Mouse (Mus musculus) neural tube, embryonic 15.5 days (tissue): ENCODE measurements around the gene Pnma5. TPM values are rescaled to one million over a fixed set of nuclear protein-coding genes. Genes with fewer than 3 reads are reported as not detected.

ENCODE experiments used
- microRNA counts: library from miRNA; unstranded; fragments of <30 nt; microRNA quantifications from one replicate; lab custom pipeline; 2016
- microRNA-seq: library from miRNA; unstranded; fragments of <30 nt; microRNA quantifications from one replicate; pipeline ENCODE4, GENCODE M21; 2017
- polyA plus RNA-seq: library from polyadenylated mRNA; unstranded; fragments of >200 nt; fragmentation: Nextera tagmentation; extraction: Ambion mirVana; gene quantifications from 2 replicates; pipeline ENCODE4 v1.2.1, GENCODE M21; 2015

Pnma5 gene
- polyA plus RNA-seq, 1 experiment from 2014 or later: 0.23 TPM

MicroRNA genes within 50 kb of the gene (microRNA counts, 519-probe panel; counts per million panel counts)
- 1,819 counts per million, percentile 32 among the panel's probes with 10 or more counts for microRNA mmu-miR-2137 (lab: Ali Mortazavi, UCI)

Small RNA genes lying within 50 kb of the gene (microRNA-seq; reads per million reads assigned to microRNA genes)
- gene Mir2137: 1.0 reads per million

Other genes starting within 250 kb of the Pnma5 start
- 3.4 and 4.0 TPM in 2 replicates for gene Gabrq, start 211.9 kb downstream of the Pnma5 start, polyA plus RNA-seq
- 62.8 and 65.6 TPM in 2 replicates for gene Cetn2, start 118.7 kb downstream of the Pnma5 start, polyA plus RNA-seq
- 45.3 and 50.8 TPM in 2 replicates for gene Nsdhl, start 118.5 kb downstream of the Pnma5 start, polyA plus RNA-seq
- gene Zfp185, start 49.8 kb downstream of the Pnma5 start, polyA plus RNA-seq: 1.1 and 1.4 TPM in 2 replicates
- gene Pnma3, start 27.7 kb upstream of the Pnma5 start, polyA plus RNA-seq: 4.5 and 6.0 TPM in 2 replicates
- gene Xlr4a, start 45.4 kb upstream of the Pnma5 start, polyA plus RNA-seq: 0.29 and 4.0 TPM in 2 replicates
- gene Xlr3a, start 60.0 kb upstream of the Pnma5 start, polyA plus RNA-seq: 4.2 TPM in 2 replicates
- 0.84 TPM in 1 of 2 replicates, not detected in the other for gene Gm14685, start 79.9 kb upstream of the Pnma5 start, polyA plus RNA-seq
- gene Xlr5b, start 111.7 kb upstream of the Pnma5 start, polyA plus RNA-seq: not detected in 2 replicates
- gene DXBay18, start 112.3 kb upstream of the Pnma5 start, polyA plus RNA-seq: 0.59 TPM in 1 of 2 replicates, not detected in the other
- gene Spin2d, start 139.9 kb upstream of the Pnma5 start, polyA plus RNA-seq: not detected in 2 replicates
- 16.5 and 19.9 TPM in 2 replicates for gene Xlr3b, start 155.1 kb upstream of the Pnma5 start, polyA plus RNA-seq
- gene Xlr4b, start 177.2 kb upstream of the Pnma5 start, polyA plus RNA-seq: 0.37 and 3.1 TPM in 2 replicates
- gene F8a, start 191.2 kb upstream of the Pnma5 start, polyA plus RNA-seq: 31.3 and 35.3 TPM in 2 replicates
- 0.12 and 2.3 TPM in 2 replicates for gene Xlr4c, start 206.0 kb upstream of the Pnma5 start, polyA plus RNA-seq
- gene Xlr3c, start 228.3 kb upstream of the Pnma5 start, polyA plus RNA-seq: 0.22 and 0.41 TPM in 2 replicates